11 mouse cellular contexts compared by ENCODE assay signal in genomic region chr4:56178844-56179481, GRCm38 (mm10).
DNase-seq lines count a peak whose midpoint lies in the region; ATAC-seq and TF ChIP-seq lines count a peak whose summit lies in the region.
"Had no signal": no experiment of that assay in that cellular context is flagged by ENCODE, and none has a peak within 500 bp of the region (broad histone marks: within the 10 kb centered on the region; RNA-seq: fewer than 3 reads in every experiment).

No protein-coding gene starts in this region.

- no peak overlapping the region for H3K4me2 ChIP-seq in midbrain, embryonic 11.5 days
- no peak overlapping the region for H3K4me2 ChIP-seq in midbrain, embryonic 16.5 days (ENCODE audit: low read length)
- no peak overlapping the region for H3K4me2 ChIP-seq in embryonic facial prominence, embryonic 15.5 days (replicated peaks)
- H3K4me2 ChIP-seq in forebrain, postnatal 0 days (ENCODE audit: low read depth), result no peak overlapping the region
- H3K4me2 ChIP-seq in midbrain, embryonic 14.5 days (ENCODE audit: low read length), result no peak overlapping the region

- no peaks in the 10 kb centered on the region for H3K36me3 ChIP-seq in midbrain, embryonic 11.5 days (ENCODE audit: control insufficient read depth, insufficient read depth, low read length)
- H3K36me3 ChIP-seq in midbrain, embryonic 16.5 days (ENCODE audit: control insufficient read depth, insufficient read depth, low read length), result no peaks in the 10 kb centered on the region
- H3K36me3 ChIP-seq in embryonic facial prominence, embryonic 15.5 days, result no peaks in the 10 kb centered on the region
- no peaks in the 10 kb centered on the region for H3K36me3 ChIP-seq in forebrain, postnatal 0 days (ENCODE audit: insufficient read depth)
- no peaks in the 10 kb centered on the region for H3K36me3 ChIP-seq in midbrain, embryonic 14.5 days (ENCODE audit: control insufficient read depth, insufficient read depth, low read length)

- no peak overlapping the region for H3K27ac ChIP-seq in midbrain, embryonic 11.5 days (ENCODE audit: low read depth, low read length)
- H3K27ac ChIP-seq in midbrain, embryonic 16.5 days (ENCODE audit: low read length), result no peak overlapping the region
- H3K27ac ChIP-seq in embryonic facial prominence, embryonic 15.5 days (replicated peaks), result peak overlapping the region; percentile 52; the same call in 1 of the 2 replicates
- no peak overlapping the region for H3K27ac ChIP-seq in forebrain, postnatal 0 days (ENCODE audit: low read depth, low read length)
- 0 out of 2 replicates have a peak overlapping the region, but pooled peaks have one; percentile 13 for H3K27ac ChIP-seq in midbrain, embryonic 14.5 days (replicated peaks; ENCODE audit: low read depth, low read length)

- peaks cover 7% of the 10 kb centered on the region; the same call in 1 of the 2 replicates for H3K4me1 ChIP-seq in midbrain, embryonic 11.5 days (ENCODE audit: control insufficient read depth, insufficient read depth, low read length)
- no peaks in the 10 kb centered on the region for H3K4me1 ChIP-seq in midbrain, embryonic 16.5 days (ENCODE audit: control insufficient read depth, insufficient read depth, low read length)
- H3K4me1 ChIP-seq in embryonic facial prominence, embryonic 15.5 days, result peaks cover 9% of the 10 kb centered on the region
- H3K4me1 ChIP-seq in forebrain, postnatal 0 days (ENCODE audit: insufficient read depth), result no peaks in the 10 kb centered on the region
- no peaks in the 10 kb centered on the region for H3K4me1 ChIP-seq in midbrain, embryonic 14.5 days (ENCODE audit: control insufficient read depth, insufficient read depth, low read length)

- no peak overlapping the region for H3K9ac ChIP-seq in midbrain, embryonic 11.5 days (ENCODE audit: low read length)
- no peak overlapping the region for H3K9ac ChIP-seq in midbrain, embryonic 16.5 days (ENCODE audit: low read depth, low read length)
- H3K9ac ChIP-seq in embryonic facial prominence, embryonic 15.5 days, result no peak overlapping the region
- no peak overlapping the region for H3K9ac ChIP-seq in forebrain, postnatal 0 days
- no peak overlapping the region for H3K9ac ChIP-seq in midbrain, embryonic 14.5 days (replicated peaks; ENCODE audit: low read length)

- no peaks in the 10 kb centered on the region for H3K27me3 ChIP-seq in midbrain, embryonic 11.5 days (ENCODE audit: control insufficient read depth, insufficient read depth, low read length)
- no peaks in the 10 kb centered on the region for H3K27me3 ChIP-seq in midbrain, embryonic 16.5 days (ENCODE audit: control insufficient read depth, insufficient read depth, low read depth, low read length)
- H3K27me3 ChIP-seq in embryonic facial prominence, embryonic 15.5 days, result no peaks in the 10 kb centered on the region
- no peaks in the 10 kb centered on the region for H3K27me3 ChIP-seq in forebrain, postnatal 0 days (ENCODE audit: insufficient read depth, low read length)
- H3K27me3 ChIP-seq in midbrain, embryonic 14.5 days (ENCODE audit: control insufficient read depth, insufficient read depth, low read length), result no peaks in the 10 kb centered on the region
- H3K27me3 ChIP-seq: Patski had no signal

- DNase-seq in midbrain, embryonic 11.5 days (ENCODE audit: low spot score, missing footprints), result peak; percentile 89
- peak; percentile 46 for DNase-seq in forebrain, postnatal 0 days
- peak; percentile 24 for DNase-seq in midbrain, embryonic 14.5 days
- no peak for DNase-seq in cerebellum, adult 9-10 months
- no peak for DNase-seq in c-Kit-positive CD71-positive TER-119-positive erythroid progenitor cells, embryonic 14.5 days (ENCODE audit: low spot score)
- DNase-seq: spleen, adult 18-20 months had no signal

- TF ChIP-seq CTCF in forebrain, postnatal 0 days (IDR thresholded peaks at IDR 0.05; ENCODE audit: low read depth), result no peak

- ATAC-seq in midbrain, embryonic 11.5 days (ENCODE audit: low FRiP score), result peak; percentile 84
- ATAC-seq in midbrain, embryonic 16.5 days, result no peak
- ATAC-seq in embryonic facial prominence, embryonic 15.5 days (ENCODE audit: insufficient number of reproducible peaks, low FRiP score, low TSS enrichment, low read depth), result no peak
- peak; percentile 85 for ATAC-seq in forebrain, postnatal 0 days
- no peak for ATAC-seq in midbrain, embryonic 14.5 days (ENCODE audit: low FRiP score, low TSS enrichment)
- ATAC-seq: intestine, postnatal 0 days; lung, postnatal 0 days; Patski had no signal

- no peak overlapping the region for H3K4me3 ChIP-seq in midbrain, embryonic 11.5 days (ENCODE audit: low read depth, low read length)
- H3K4me3 ChIP-seq in midbrain, embryonic 16.5 days (ENCODE audit: low read depth, low read length), result no peak overlapping the region
- H3K4me3 ChIP-seq in embryonic facial prominence, embryonic 15.5 days (replicated peaks), result no peak overlapping the region
- H3K4me3 ChIP-seq in forebrain, postnatal 0 days (ENCODE audit: low read depth, low read length), result no peak overlapping the region
- no peak overlapping the region for H3K4me3 ChIP-seq in midbrain, embryonic 14.5 days (replicated peaks; ENCODE audit: low read depth, low read length)

- WGBS in midbrain, embryonic 11.5 days, result 56% methylated on average over 9 of the region's 9 CpGs
- WGBS in midbrain, embryonic 16.5 days, result 40% methylated on average over 9 of the region's 9 CpGs
- WGBS in embryonic facial prominence, embryonic 15.5 days, result 60% methylated on average over 9 of the region's 9 CpGs
- WGBS in forebrain, postnatal 0 days, result 23% methylated on average over 9 of the region's 9 CpGs
- WGBS in midbrain, embryonic 14.5 days, result 34% methylated on average over 9 of the region's 9 CpGs

- no peaks in the 10 kb centered on the region for H3K9me3 ChIP-seq in midbrain, embryonic 11.5 days (ENCODE audit: control insufficient read depth, low read length)
- H3K9me3 ChIP-seq in midbrain, embryonic 16.5 days (replicated peaks; ENCODE audit: control insufficient read depth, low read length, poor library complexity, severe bottlenecking), result no peaks in the 10 kb centered on the region
- H3K9me3 ChIP-seq in embryonic facial prominence, embryonic 15.5 days (replicated peaks), result no peaks in the 10 kb centered on the region
- H3K9me3 ChIP-seq in forebrain, postnatal 0 days (ENCODE audit: low read length), result no peaks in the 10 kb centered on the region
- H3K9me3 ChIP-seq in midbrain, embryonic 14.5 days (ENCODE audit: control insufficient read depth, low read length), result no peaks in the 10 kb centered on the region

Comparison
In these comparisons a context has a peak if more than half of its experiments do, and no peak if none do; other contexts are left out.
1. ATAC-seq: peak in midbrain, embryonic 11.5 days (single experiment) and forebrain, postnatal 0 days (single experiment); none in midbrain, embryonic 16.5 days (single experiment), embryonic facial prominence, embryonic 15.5 days (single experiment) and midbrain, embryonic 14.5 days (single experiment).
2. H3K27ac ChIP-seq: peak in embryonic facial prominence, embryonic 15.5 days (single experiment) and midbrain, embryonic 14.5 days (single experiment); none in midbrain, embryonic 11.5 days (single experiment), midbrain, embryonic 16.5 days (single experiment) and forebrain, postnatal 0 days (single experiment).
3. DNase-seq: peak in midbrain, embryonic 11.5 days (single experiment), forebrain, postnatal 0 days (single experiment) and midbrain, embryonic 14.5 days (single experiment); none in cerebellum, adult 9-10 months (single experiment) and c-Kit-positive CD71-positive TER-119-positive erythroid progenitor cells, embryonic 14.5 days (single experiment).